Mouse (Mus musculus) mature B cell (primary cell): ENCODE measurements around the gene Ptrhd1.
"Not testable (repeated sequence)": the region's sequence is repeated elsewhere in the genome, so short reads cannot be mapped to it uniquely, and the experiment has no call there.

Source experiments
- in situ Hi-C: fragments of 300-500 bp; cut with MboI; formaldehyde crosslinking; loops from 2 replicates; pipeline ENCODE4 v1.14.3; 2019

Gene Ptrhd1

GRCm38 (mm10) chr12:4233572-4234508, at the start of gene Ptrhd1, which contains the start of gene Cenpo:
Gene Ptrhd1 (plus strand): TSS chr12:4234027.
Gene Cenpo (minus strand): TSS chr12:4234294.
- in situ Hi-C loops, result no loop called here

GRCm38 (mm10) chr12:4184648-4185047, 49.2 kb upstream of the Ptrhd1 start:
- in situ Hi-C loops, result no loop called here

- in situ Hi-C loops, result no loop called here
Measured at GRCm38 (mm10) chr12:4188171-4189059, 45.4 kb upstream of the Ptrhd1 start.

GRCm38 (mm10) chr12:4189060-4189447, 44.8 kb upstream of the Ptrhd1 start:
- in situ Hi-C loops, result no loop called here

GRCm38 (mm10) chr12:4192514-4192913, 41.3 kb upstream of the Ptrhd1 start:
- in situ Hi-C loops, result no loop called here

- in situ Hi-C loops, result no loop called here
Measured at GRCm38 (mm10) chr12:4193025-4193740, 40.6 kb upstream of the Ptrhd1 start.

GRCm38 (mm10) chr12:4194643-4195042, 39.2 kb upstream of the Ptrhd1 start:
- in situ Hi-C loops, result no loop called here

- in situ Hi-C loops, result no loop called here
Measured at GRCm38 (mm10) chr12:4198702-4199101, 35.1 kb upstream of the Ptrhd1 start.

- in situ Hi-C loops, result no loop called here
Measured at GRCm38 (mm10) chr12:4199271-4199670, 34.6 kb upstream of the Ptrhd1 start.

- in situ Hi-C loops, result no loop called here
Measured at GRCm38 (mm10) chr12:4201454-4202200, 32.2 kb upstream of the Ptrhd1 start.

- in situ Hi-C loops, result no loop called here
Measured at GRCm38 (mm10) chr12:4202206-4202605, 31.6 kb upstream of the Ptrhd1 start.

- in situ Hi-C loops, result no loop called here
Measured at GRCm38 (mm10) chr12:4206106-4206505, 27.7 kb upstream of the Ptrhd1 start.

- in situ Hi-C loops, result no loop called here
Measured at GRCm38 (mm10) chr12:4208405-4209133, 25.3 kb upstream of the Ptrhd1 start.

- in situ Hi-C loops, result no loop called here
Measured at GRCm38 (mm10) chr12:4209196-4209595, 24.6 kb upstream of the Ptrhd1 start.

- in situ Hi-C loops, result no loop called here
Measured at GRCm38 (mm10) chr12:4211174-4211573, 22.7 kb upstream of the Ptrhd1 start.

GRCm38 (mm10) chr12:4212908-4213307, 20.9 kb upstream of the Ptrhd1 start:
- in situ Hi-C loops, result no loop called here

GRCm38 (mm10) chr12:4230156-4230555, 3.7 kb upstream of the Ptrhd1 start:
- in situ Hi-C loops, result no loop called here

GRCm38 (mm10) chr12:4232777-4233176, 1.1 kb upstream of the Ptrhd1 start:
- in situ Hi-C loops, result no loop called here

- in situ Hi-C loops, result no loop called here
Measured at GRCm38 (mm10) chr12:4237481-4237880, 3.7 kb downstream of the Ptrhd1 start.

- in situ Hi-C loops, result not testable (repeated sequence)
Measured at GRCm38 (mm10) chr12:4240281-4240680, 6.5 kb downstream of the Ptrhd1 start.
